Mouse (Mus musculus) cerebellum, adult 2 months (tissue): ENCODE data around the gene Pomt1.

Source experiments
- CTCF ChIP-seq: fragments of 200-500 bp; IDR thresholded peaks from 2 replicates; pipeline ENCODE4 v1.5.1; 2011; ENCODE audit warnings: low read depth, mild to moderate bottlenecking, control low read depth, low read length, moderate library complexity, borderline replicate concordance; ENCODE audit not compliant: insufficient read depth
- POLR2A ChIP-seq: fragments of 200-500 bp; IDR thresholded peaks from 2 replicates; pipeline ENCODE4 v1.6.1; 2011; ENCODE audit warnings: low read length, control low read depth, borderline replicate concordance; ENCODE audit not compliant: insufficient read depth

- TF ChIP-seq CTCF (peak; percentile 70), POLR2A (no peak)
Observed at GRCm38 (mm10) chr2:32282727-32283126, 46.3 kb downstream of the Pomt1 start.
